Mouse (Mus musculus): ENCODE measurements around the gene Gm20481. TPM values are rescaled to one million over a fixed set of nuclear protein-coding genes. Genes with fewer than 3 reads are reported as not detected.

Gm20481 gene
- polyA plus RNA-seq, 1 experiment from 2014 or later = not detected

GRCm38 (mm10) chr17:35021163-35021808 lies 51.6 kb downstream of the Gm20481 start:
- WGBS = 14% methylated on average over 17 of the region's 17 CpGs
- H3K4me1 ChIP-seq (replicated peaks; ENCODE audit: control insufficient read depth, insufficient read depth, low read length) = peaks cover 6% of the 10 kb centered on the region
- H3K4me2 ChIP-seq (replicated peaks; ENCODE audit: low read depth) = peak overlapping the region; percentile 14; the same call in 1 of the 2 replicates
- H3K9ac ChIP-seq (ENCODE audit: low read depth, low read length) = no peak overlapping the region
- H3K4me3 ChIP-seq (ENCODE audit: low read depth, low read length) = no peak overlapping the region
- H3K36me3 ChIP-seq (ENCODE audit: control insufficient read depth, insufficient read depth) = peaks cover 1% of the 10 kb centered on the region; the same call in 1 of the 2 replicates
- no peak overlapping the region for H3K27ac ChIP-seq (ENCODE audit: low read depth, low read length)
- H3K9me3 ChIP-seq (ENCODE audit: control insufficient read depth) = no peaks in the 10 kb centered on the region
- TF ChIP-seq CTCF (IDR thresholded peaks at IDR 0.05; ENCODE audit: low read depth) = peak; percentile 99
- no peak for ATAC-seq
- no peaks in the 10 kb centered on the region for H3K27me3 ChIP-seq (replicated peaks; ENCODE audit: control insufficient read depth, insufficient read depth, low read length)

Other genes with a start within 250 kb of the Gm20481 start
- gene C4b, start 226.0 kb upstream of the Gm20481 start, polyA plus RNA-seq (2015; fragmentation: Nextera tagmentation; extraction: Ambion mirVana) = 1.2 and 1.6 TPM in 2 replicates
- 0.18 and 0.25 TPM in 2 replicates for gene Cyp21a1, start 165.4 kb upstream of the Gm20481 start, polyA plus RNA-seq (2015; fragmentation: Nextera tagmentation; extraction: Ambion mirVana)
- 29.1 and 34.0 TPM in 2 replicates for gene Stk19, start 133.0 kb upstream of the Gm20481 start, polyA plus RNA-seq (2015; fragmentation: Nextera tagmentation; extraction: Ambion mirVana)
- 42.5 and 44.2 TPM in 2 replicates for gene Dxo, start 132.9 kb upstream of the Gm20481 start, polyA plus RNA-seq (2015; fragmentation: Nextera tagmentation; extraction: Ambion mirVana)
- 18.3 and 20.8 TPM in 2 replicates for gene Skiv2l, start 119.7 kb upstream of the Gm20481 start, polyA plus RNA-seq (2015; fragmentation: Nextera tagmentation; extraction: Ambion mirVana)
- 55.7 and 57.8 TPM in 2 replicates for gene Nelfe, start 119.5 kb upstream of the Gm20481 start, polyA plus RNA-seq (2015; fragmentation: Nextera tagmentation; extraction: Ambion mirVana)
- gene Cfb, start 107.4 kb upstream of the Gm20481 start, polyA plus RNA-seq (2015; fragmentation: Nextera tagmentation; extraction: Ambion mirVana) = 84.8 and 94.9 TPM in 2 replicates
- gene Zbtb12, start 90.4 kb upstream of the Gm20481 start, polyA plus RNA-seq (2015; fragmentation: Nextera tagmentation; extraction: Ambion mirVana) = 0.74 and 1.1 TPM in 2 replicates
- gene Gm20547, start 87.9 kb upstream of the Gm20481 start, polyA plus RNA-seq (2015; fragmentation: Nextera tagmentation; extraction: Ambion mirVana) = not detected in 2 replicates
- 60.3 and 66.2 TPM in 2 replicates for gene C2, start 71.6 kb upstream of the Gm20481 start, polyA plus RNA-seq (2015; fragmentation: Nextera tagmentation; extraction: Ambion mirVana)
- 35.8 and 40.3 TPM in 2 replicates for gene Ehmt2, start 71.4 kb upstream of the Gm20481 start, polyA plus RNA-seq (2015; fragmentation: Nextera tagmentation; extraction: Ambion mirVana)
- 119 and 128 TPM in 2 replicates for gene Slc44a4, start 55.4 kb upstream of the Gm20481 start, polyA plus RNA-seq (2015; fragmentation: Nextera tagmentation; extraction: Ambion mirVana)
- gene Neu1, start 38.7 kb upstream of the Gm20481 start, polyA plus RNA-seq (2015; fragmentation: Nextera tagmentation; extraction: Ambion mirVana) = 522 and 580 TPM in 2 replicates
- 0.64 and 1.1 TPM in 2 replicates for gene Hspa1b, start 10.7 kb upstream of the Gm20481 start, polyA plus RNA-seq (2015; fragmentation: Nextera tagmentation; extraction: Ambion mirVana)
- gene Hspa1a, start 2.2 kb downstream of the Gm20481 start, polyA plus RNA-seq (2015; fragmentation: Nextera tagmentation; extraction: Ambion mirVana) = 6.4 and 6.5 TPM in 2 replicates
- gene Hspa1l, start 2.8 kb downstream of the Gm20481 start, polyA plus RNA-seq (2015; fragmentation: Nextera tagmentation; extraction: Ambion mirVana) = 0.22 and 0.25 TPM in 2 replicates
- 70.6 and 76.6 TPM in 2 replicates for gene Lsm2, start 11.9 kb downstream of the Gm20481 start, polyA plus RNA-seq (2015; fragmentation: Nextera tagmentation; extraction: Ambion mirVana)
- gene Vars, start 31.1 kb downstream of the Gm20481 start, polyA plus RNA-seq (2015; fragmentation: Nextera tagmentation; extraction: Ambion mirVana) = 74.0 and 84.2 TPM in 2 replicates
- gene Vwa7, start 46.7 kb downstream of the Gm20481 start, polyA plus RNA-seq (2015; fragmentation: Nextera tagmentation; extraction: Ambion mirVana) = 0.12 and 0.20 TPM in 2 replicates
- 3.2 and 4.6 TPM in 2 replicates for gene Sapcd1, start 58.1 kb downstream of the Gm20481 start, polyA plus RNA-seq (2015; fragmentation: Nextera tagmentation; extraction: Ambion mirVana)
- 1.4 and 3.0 TPM in 2 replicates for gene Msh5, start 76.8 kb downstream of the Gm20481 start, polyA plus RNA-seq (2015; fragmentation: Nextera tagmentation; extraction: Ambion mirVana)
- 290 and 312 TPM in 2 replicates for gene Clic1, start 80.1 kb downstream of the Gm20481 start, polyA plus RNA-seq (2015; fragmentation: Nextera tagmentation; extraction: Ambion mirVana)
- 62.0 and 68.3 TPM in 2 replicates for gene Ddah2, start 89.1 kb downstream of the Gm20481 start, polyA plus RNA-seq (2015; fragmentation: Nextera tagmentation; extraction: Ambion mirVana)
- gene Ly6g6c, start 95.5 kb downstream of the Gm20481 start, polyA plus RNA-seq (2015; fragmentation: Nextera tagmentation; extraction: Ambion mirVana) = 0.12 TPM in 1 of 2 replicates, not detected in the other
- 0.13 and 0.17 TPM in 2 replicates for gene Mpig6b, start 96.3 kb downstream of the Gm20481 start, polyA plus RNA-seq (2015; fragmentation: Nextera tagmentation; extraction: Ambion mirVana)
- gene Ly6g6e, start 107.0 kb downstream of the Gm20481 start, polyA plus RNA-seq (2015; fragmentation: Nextera tagmentation; extraction: Ambion mirVana) = 2.2 TPM in 2 replicates
- gene Ly6g6d, start 108.2 kb downstream of the Gm20481 start, polyA plus RNA-seq (2015; fragmentation: Nextera tagmentation; extraction: Ambion mirVana) = 3.8 and 4.9 TPM in 2 replicates
- not detected in 2 replicates for gene Ly6g6f, start 115.7 kb downstream of the Gm20481 start, polyA plus RNA-seq (2015; fragmentation: Nextera tagmentation; extraction: Ambion mirVana)
- gene Abhd16a, start 119.4 kb downstream of the Gm20481 start, polyA plus RNA-seq (2015; fragmentation: Nextera tagmentation; extraction: Ambion mirVana) = 101 and 103 TPM in 2 replicates
- not detected in 2 replicates for gene Ly6g5c, start 138.4 kb downstream of the Gm20481 start, polyA plus RNA-seq (2015; fragmentation: Nextera tagmentation; extraction: Ambion mirVana)
- 0.46 and 0.59 TPM in 2 replicates for gene Ly6g5b, start 145.5 kb downstream of the Gm20481 start, polyA plus RNA-seq (2015; fragmentation: Nextera tagmentation; extraction: Ambion mirVana)
- 15.0 and 16.6 TPM in 2 replicates for gene Gpank1, start 151.5 kb downstream of the Gm20481 start, polyA plus RNA-seq (2015; fragmentation: Nextera tagmentation; extraction: Ambion mirVana)
- 262 and 264 TPM in 2 replicates for gene Csnk2b, start 152.1 kb downstream of the Gm20481 start, polyA plus RNA-seq (2015; fragmentation: Nextera tagmentation; extraction: Ambion mirVana)
- 26.3 and 29.7 TPM in 2 replicates for gene D17H6S53E, start 156.5 kb downstream of the Gm20481 start, polyA plus RNA-seq (2015; fragmentation: Nextera tagmentation; extraction: Ambion mirVana)
- gene Apom, start 162.1 kb downstream of the Gm20481 start, polyA plus RNA-seq (2015; fragmentation: Nextera tagmentation; extraction: Ambion mirVana) = 18.3 and 22.5 TPM in 2 replicates
- gene Bag6, start 165.3 kb downstream of the Gm20481 start, polyA plus RNA-seq (2015; fragmentation: Nextera tagmentation; extraction: Ambion mirVana) = 37.4 and 46.0 TPM in 2 replicates
- 40.0 and 54.1 TPM in 2 replicates for gene Prrc2a, start 195.0 kb downstream of the Gm20481 start, polyA plus RNA-seq (2015; fragmentation: Nextera tagmentation; extraction: Ambion mirVana)
- 23.1 and 25.4 TPM in 2 replicates for gene Aif1, start 206.2 kb downstream of the Gm20481 start, polyA plus RNA-seq (2015; fragmentation: Nextera tagmentation; extraction: Ambion mirVana)
- 11.3 and 12.9 TPM in 2 replicates for gene Lst1, start 218.5 kb downstream of the Gm20481 start, polyA plus RNA-seq (2015; fragmentation: Nextera tagmentation; extraction: Ambion mirVana)
- 1.7 and 2.4 TPM in 2 replicates for gene Ltb, start 224.5 kb downstream of the Gm20481 start, polyA plus RNA-seq (2015; fragmentation: Nextera tagmentation; extraction: Ambion mirVana)
- 0.17 and 0.27 TPM in 2 replicates for gene Tnf, start 232.1 kb downstream of the Gm20481 start, polyA plus RNA-seq (2015; fragmentation: Nextera tagmentation; extraction: Ambion mirVana)
- gene Lta, start 235.4 kb downstream of the Gm20481 start, polyA plus RNA-seq (2015; fragmentation: Nextera tagmentation; extraction: Ambion mirVana) = 0.10 and 0.42 TPM in 2 replicates

Measured in intestine, postnatal 0 days (tissue).